In genomic region chr16:30525756-30526155, GRCm38 (mm10) we compare ENCODE assay signal across 20 mouse cellular contexts. TPM values are rescaled to one million over a fixed set of nuclear protein-coding genes. Genes with fewer than 3 reads are reported as not detected.
A peak's percentile ranks its signal among the peaks of the same experiment; 100 is the strongest.
DNase-seq lines count a peak whose midpoint lies in the region; ATAC-seq lines count a peak whose summit lies in the region.
"Had no signal": no experiment of that assay in that cellular context is flagged by ENCODE, and none has a peak within 500 bp of the region (broad histone marks: within the 10 kb centered on the region; RNA-seq: fewer than 3 reads in every experiment).

No protein-coding gene starts in this region.

- 0 out of 2 replicates have a peak, but pooled peaks have one; percentile 28 for ATAC-seq in frontal cortex, adult (ENCODE audit: low TSS enrichment)
- 0 out of 2 replicates have a peak, but pooled peaks have one; percentile 39 for ATAC-seq in megakaryocyte-erythroid progenitor cell, adult 5-6 weeks (replicated peaks; ENCODE audit: low FRiP score, low TSS enrichment, poor library complexity, severe bottlenecking)
- ATAC-seq: activated CD4-positive, CD25-positive, alpha-beta regulatory T cell, adult 4 months; forebrain, embryonic 14.5 days; forebrain, postnatal 0 days had no signal

- no peak for DNase-seq in frontal cortex, postnatal 36 days (ENCODE audit: low spot score in 2 of 2)
- DNase-seq in urinary bladder, adult 18-20 months (ENCODE audit: low spot score in 2 of 2), result peak; percentile 38 to 70
- DNase-seq in urinary bladder, adult 2 months (ENCODE audit: low spot score), result no peak
- DNase-seq in brain, adult 2 months (ENCODE audit: low read depth, low spot score), result peak; percentile 46
- no peak for DNase-seq in testis, postnatal 14 days (ENCODE audit: low spot score)
- no peak for DNase-seq in lung, postnatal 10 days
- DNase-seq: adrenal gland, adult 8-10 months; adrenal gland, postnatal 25 days; B cell, adult 2 months; cerebellum, adult 18-20 months; cerebellum, adult 9-10 months; cerebellum, postnatal 14 days; forebrain, postnatal 0 days; gastrocnemius, postnatal 10 days; gastrocnemius, postnatal 36 days; heart, adult 2 months had no signal

RNA-seq across cellular contexts. Expression of gene Tmem44, which starts 24.9 kb away (rescaled TPM):
- 6.2 and 6.3 TPM in 2 replicates for polyA plus RNA-seq in urinary bladder, adult 2 months (2012; rRNA removed)
- total RNA-seq in megakaryocyte-erythroid progenitor cell, adult 5-6 weeks (2014; fragmentation: Nextera tagmentation), result 0.25 TPM in 1 of 2 replicates, not detected in the other
- 0.14 and 0.30 TPM in 2 replicates for total RNA-seq in megakaryocyte-erythroid progenitor cell, adult 5-6 weeks (2017)

Comparison
In these comparisons a context has a peak if more than half of its experiments do, and no peak if none do; other contexts are left out.
1. DNase-seq: peak in urinary bladder, adult 18-20 months (2 of 2) and brain, adult 2 months (single experiment); none in frontal cortex, postnatal 36 days (0 of 2), urinary bladder, adult 2 months (single experiment), testis, postnatal 14 days (single experiment) and lung, postnatal 10 days (single experiment).